ENCODE assay signal across 11 mouse cellular contexts in genomic region chr7:46551935-46552752, GRCm38 (mm10).
A peak's percentile ranks its signal among the peaks of the same experiment; 100 is the strongest.
DNase-seq lines count a peak whose midpoint lies in the region; ATAC-seq and TF ChIP-seq lines count a peak whose summit lies in the region.
"Had no signal": no experiment of that assay in that cellular context is flagged by ENCODE, and none has a peak within 500 bp of the region (broad histone marks: within the 10 kb centered on the region; RNA-seq: fewer than 3 reads in every experiment).

No protein-coding gene starts in this region.

- no peak for TF ChIP-seq POLR2A in olfactory bulb, adult 2 months (IDR thresholded peaks at IDR 0.05; ENCODE audit: insufficient read depth, low read depth, low read length)

- H3K9ac ChIP-seq in forebrain, embryonic 14.5 days (ENCODE audit: low read length): no peak overlapping the region
- H3K9ac ChIP-seq in forebrain, embryonic 13.5 days: no peak overlapping the region
- H3K9ac ChIP-seq in midbrain, embryonic 11.5 days (ENCODE audit: low read length): no peak overlapping the region
- H3K9ac ChIP-seq: limb, embryonic 15.5 days had no signal

- no peaks in the 10 kb centered on the region for H3K9me3 ChIP-seq in forebrain, embryonic 14.5 days (replicated peaks; ENCODE audit: control insufficient read depth, low read length)
- no peaks in the 10 kb centered on the region for H3K9me3 ChIP-seq in forebrain, embryonic 13.5 days (replicated peaks)
- H3K9me3 ChIP-seq in midbrain, embryonic 11.5 days (ENCODE audit: control insufficient read depth, low read length): no peaks in the 10 kb centered on the region
- no peaks in the 10 kb centered on the region for H3K9me3 ChIP-seq in midbrain, embryonic 10.5 days (replicated peaks)
- H3K9me3 ChIP-seq: limb, embryonic 15.5 days; megakaryocyte, embryonic 14.5 days had no signal

- ATAC-seq in forebrain, embryonic 14.5 days: no peak
- no peak for ATAC-seq in forebrain, embryonic 13.5 days
- no peak for ATAC-seq in midbrain, embryonic 11.5 days (ENCODE audit: low FRiP score)
- ATAC-seq in megakaryocyte, adult 5-6 weeks (ENCODE audit: poor library complexity, severe bottlenecking): no peak

- no peak for DNase-seq in forebrain, embryonic 14.5 days (ENCODE audit: low spot score)
- DNase-seq in midbrain, embryonic 11.5 days (ENCODE audit: low spot score, missing footprints): peak; percentile 70
- DNase-seq in midbrain, embryonic 10.5 days (ENCODE audit: low spot score): no peak
- peak; percentile 6 for DNase-seq in lung, postnatal 10 days
- no peak for DNase-seq in thymus, postnatal 0 days (ENCODE audit: low spot score)
- DNase-seq: heart, adult 2 months had no signal

- H3K36me3 ChIP-seq in forebrain, embryonic 14.5 days (ENCODE audit: control insufficient read depth, insufficient read depth, low read length): no peaks in the 10 kb centered on the region
- no peaks in the 10 kb centered on the region for H3K36me3 ChIP-seq in forebrain, embryonic 13.5 days (ENCODE audit: poor library complexity, severe bottlenecking)
- no peaks in the 10 kb centered on the region for H3K36me3 ChIP-seq in midbrain, embryonic 11.5 days (ENCODE audit: control insufficient read depth, insufficient read depth, low read length)
- H3K36me3 ChIP-seq in midbrain, embryonic 10.5 days: no peaks in the 10 kb centered on the region
- H3K36me3 ChIP-seq: limb, embryonic 15.5 days had no signal

- no peaks in the 10 kb centered on the region for H3K27me3 ChIP-seq in forebrain, embryonic 14.5 days (replicated peaks; ENCODE audit: control insufficient read depth, insufficient read depth, low read length)
- H3K27me3 ChIP-seq in forebrain, embryonic 13.5 days: no peaks in the 10 kb centered on the region
- H3K27me3 ChIP-seq in midbrain, embryonic 11.5 days (ENCODE audit: control insufficient read depth, insufficient read depth, low read length): no peaks in the 10 kb centered on the region
- no peaks in the 10 kb centered on the region for H3K27me3 ChIP-seq in midbrain, embryonic 10.5 days (ENCODE audit: low read depth, poor library complexity, severe bottlenecking)
- H3K27me3 ChIP-seq: limb, embryonic 15.5 days had no signal

- H3K4me2 ChIP-seq in forebrain, embryonic 14.5 days (ENCODE audit: low read length): no peak overlapping the region
- no peak overlapping the region for H3K4me2 ChIP-seq in forebrain, embryonic 13.5 days
- no peak overlapping the region for H3K4me2 ChIP-seq in midbrain, embryonic 11.5 days
- H3K4me2 ChIP-seq: limb, embryonic 15.5 days had no signal

- peak overlapping the region; percentile 1; the same call in 1 of the 2 replicates for H3K27ac ChIP-seq in forebrain, embryonic 14.5 days (ENCODE audit: low read depth, low read length)
- H3K27ac ChIP-seq in forebrain, embryonic 13.5 days: no peak overlapping the region
- H3K27ac ChIP-seq in midbrain, embryonic 11.5 days (ENCODE audit: low read depth, low read length): no peak overlapping the region
- no peak overlapping the region for H3K27ac ChIP-seq in midbrain, embryonic 10.5 days (replicated peaks)
- peak overlapping the region; percentile 22 for H3K27ac ChIP-seq in olfactory bulb, adult 2 months (ENCODE audit: insufficient read depth, low read depth, low read length)
- H3K27ac ChIP-seq: heart, adult 2 months; limb, embryonic 15.5 days had no signal

- no peak for TF ChIP-seq CTCF in olfactory bulb, adult 2 months (IDR thresholded peaks at IDR 0.05; ENCODE audit: insufficient read depth, low read depth, low read length)

- peaks cover 23% of the 10 kb centered on the region for H3K4me1 ChIP-seq in forebrain, embryonic 14.5 days (ENCODE audit: control insufficient read depth, insufficient read depth, low read length)
- H3K4me1 ChIP-seq in forebrain, embryonic 13.5 days: peaks cover 52% of the 10 kb centered on the region
- H3K4me1 ChIP-seq in midbrain, embryonic 11.5 days (ENCODE audit: control insufficient read depth, insufficient read depth, low read length): no peaks in the 10 kb centered on the region; the same call in 1 of the 2 replicates
- peaks cover 46% of the 10 kb centered on the region for H3K4me1 ChIP-seq in midbrain, embryonic 10.5 days
- peaks cover 49% of the 10 kb centered on the region for H3K4me1 ChIP-seq in olfactory bulb, adult 2 months (ENCODE audit: control insufficient read depth, insufficient read depth, low read length)
- H3K4me1 ChIP-seq: limb, embryonic 15.5 days had no signal

- WGBS in forebrain, embryonic 14.5 days: 85% methylated on average over 20 of the region's 20 CpGs
- 82% methylated on average over 20 of the region's 20 CpGs for whole genome bisulfite sequencing in forebrain, embryonic 13.5 days
- 80% methylated on average over 20 of the region's 20 CpGs for whole genome bisulfite sequencing in midbrain, embryonic 11.5 days
- WGBS in midbrain, embryonic 10.5 days: 86% methylated on average over 20 of the region's 20 CpGs
- 63% methylated on average over 20 of the region's 20 CpGs for WGBS in olfactory bulb, adult 2 months

- no peak overlapping the region for H3K4me3 ChIP-seq in forebrain, embryonic 14.5 days (ENCODE audit: low read depth, low read length)
- H3K4me3 ChIP-seq in forebrain, embryonic 13.5 days: no peak overlapping the region
- H3K4me3 ChIP-seq in midbrain, embryonic 11.5 days (ENCODE audit: low read depth, low read length): no peak overlapping the region
- H3K4me3 ChIP-seq in midbrain, embryonic 10.5 days: no peak overlapping the region
- no peak overlapping the region for H3K4me3 ChIP-seq in olfactory bulb, adult 2 months (ENCODE audit: insufficient read depth, low read depth, low read length)
- H3K4me3 ChIP-seq: heart, adult 2 months; limb, embryonic 15.5 days; megakaryocyte, embryonic 14.5 days had no signal

Comparison
In these comparisons a context has a peak if more than half of its experiments do, and no peak if none do; other contexts are left out.
1. DNase-seq: peak in midbrain, embryonic 11.5 days (single experiment) and lung, postnatal 10 days (single experiment); none in forebrain, embryonic 14.5 days (single experiment), midbrain, embryonic 10.5 days (single experiment) and thymus, postnatal 0 days (single experiment).
2. H3K27ac ChIP-seq: peak in forebrain, embryonic 14.5 days (single experiment) and olfactory bulb, adult 2 months (single experiment); none in forebrain, embryonic 13.5 days (single experiment), midbrain, embryonic 11.5 days (single experiment) and midbrain, embryonic 10.5 days (single experiment).